Mouse (Mus musculus) thymus, adult 18-20 months (tissue): ENCODE data around the gene Foxl1.

ENCODE experiments used
- DNase-seq, 2 experiments: peaks; one replicate each; pipeline ENCODE4 v3.0.0; 2022; ENCODE audit warnings: mixed read lengths in 2 of 2

Gene Foxl1

GRCm38 (mm10) chr8:121127756-121128375 lies at the start of gene Foxl1:
Gene Foxl1 (plus strand): TSS chr8:121127940.
- no peak for DNase-seq

- DNase-seq: no peak
Measured at GRCm38 (mm10) chr8:121078721-121079120, 49.0 kb upstream of the Foxl1 start.

GRCm38 (mm10) chr8:121079201-121079600 lies 48.5 kb upstream of the Foxl1 start:
- DNase-seq: no peak

- no peak for DNase-seq
Measured at GRCm38 (mm10) chr8:121079944-121080343, 47.8 kb upstream of the Foxl1 start.

- DNase-seq: no peak
Measured at GRCm38 (mm10) chr8:121080361-121081090, 47.2 kb upstream of the Foxl1 start.

GRCm38 (mm10) chr8:121081398-121081797 lies 46.3 kb upstream of the Foxl1 start:
- no peak for DNase-seq

GRCm38 (mm10) chr8:121082218-121083092 lies 45.3 kb upstream of the Foxl1 start:
- no peak for DNase-seq

GRCm38 (mm10) chr8:121083093-121083935 lies 44.4 kb upstream of the Foxl1 start:
- no peak for DNase-seq

- DNase-seq: no peak
Measured at GRCm38 (mm10) chr8:121083936-121084209, 43.9 kb upstream of the Foxl1 start.

- no peak for DNase-seq
Measured at GRCm38 (mm10) chr8:121084210-121084951, 43.4 kb upstream of the Foxl1 start, which contains the start of gene Foxf1. Gene Foxf1 (plus strand): TSS chr8:121084386.

GRCm38 (mm10) chr8:121085011-121085410 lies 42.7 kb upstream of the Foxl1 start:
- no peak for DNase-seq

GRCm38 (mm10) chr8:121085561-121085960 lies 42.2 kb upstream of the Foxl1 start:
- DNase-seq: no peak

GRCm38 (mm10) chr8:121086004-121086900 lies 41.5 kb upstream of the Foxl1 start:
- no peak for DNase-seq

- no peak for DNase-seq
Measured at GRCm38 (mm10) chr8:121088281-121088680, 39.5 kb upstream of the Foxl1 start.

GRCm38 (mm10) chr8:121088871-121089630 lies 38.7 kb upstream of the Foxl1 start:
- DNase-seq: no peak

- no peak for DNase-seq
Measured at GRCm38 (mm10) chr8:121089631-121090380, 37.9 kb upstream of the Foxl1 start.

- no peak for DNase-seq
Measured at GRCm38 (mm10) chr8:121090716-121091115, 37.0 kb upstream of the Foxl1 start.

- no peak for DNase-seq
Measured at GRCm38 (mm10) chr8:121092141-121092540, 35.6 kb upstream of the Foxl1 start.

- peak; percentile 46 for DNase-seq
Measured at GRCm38 (mm10) chr8:121092627-121093026, 35.1 kb upstream of the Foxl1 start.
